Mouse (Mus musculus) lung, postnatal 0 days (tissue): ENCODE measurements around the gene Dot1l. TPM values are rescaled to one million over a fixed set of nuclear protein-coding genes. Genes with fewer than 3 reads are reported as not detected.

Source experiments
- ATAC-seq: fragments of 200-750 bp; cut with Nextera tagmentation; 2 replicates; pipeline ENCODE4 v1.8.0; 2017; ENCODE audit warnings: moderate library complexity
- DNase-seq: peaks from one replicate; pipeline ENCODE4 v3.0.0-alpha.2; 2016; ENCODE audit warnings: low spot score
- H3K27ac ChIP-seq: fragments of 300-500 bp; sonication (generic); 2 replicates; pipeline ENCODE4 v1.5.1; 2014; ENCODE audit warnings: antibody characterized with exemption, mild to moderate bottlenecking, low read length, mixed read lengths
- H3K27me3 ChIP-seq: fragments of 300-500 bp; sonication (generic); replicated peaks from 2 replicates; pipeline ENCODE4 v1.6.1; 2014; ENCODE audit warnings: low read length, mixed read lengths; ENCODE audit not compliant: insufficient read depth
- H3K36me3 ChIP-seq: fragments of 300-500 bp; sonication (generic); 2 replicates; pipeline ENCODE4 v1.6.1; 2014; ENCODE audit warnings: low read length, mixed read lengths; ENCODE audit not compliant: insufficient read depth
- H3K4me1 ChIP-seq: fragments of 300-500 bp; sonication (generic); 2 replicates; pipeline ENCODE4 v1.6.1; 2014; ENCODE audit warnings: antibody characterized with exemption, low read depth, low read length, mixed read lengths; ENCODE audit not compliant: insufficient read depth
- H3K4me2 ChIP-seq: fragments of 300-500 bp; sonication (generic); replicated peaks from 2 replicates; pipeline ENCODE4 v1.6.1; 2014; ENCODE audit warnings: low read depth, mild to moderate bottlenecking, low read length, moderate library complexity, mixed read lengths
- H3K4me3 ChIP-seq: fragments of 300-500 bp; sonication (generic); 2 replicates; pipeline ENCODE4 v1.5.1; 2014; ENCODE audit warnings: low read depth, low read length
- H3K9ac ChIP-seq: fragments of 300-500 bp; sonication (generic); replicated peaks from 2 replicates; pipeline ENCODE4 v1.6.1; 2014; ENCODE audit warnings: low read depth, mild to moderate bottlenecking
- H3K9me3 ChIP-seq: fragments of 300-500 bp; sonication (generic); 2 replicates; pipeline ENCODE4 v1.6.1; 2016; ENCODE audit warnings: low read length, mixed read lengths
- CTCF ChIP-seq: IDR thresholded peaks from 2 replicates; pipeline ENCODE4 v1.5.1; 2016; ENCODE audit warnings: antibody characterized with exemption, mild to moderate bottlenecking
- EP300 ChIP-seq: IDR thresholded peaks from 2 replicates; pipeline ENCODE4 v1.6.1; 2016; ENCODE audit warnings: antibody characterized with exemption, mild to moderate bottlenecking, control low read depth
- WGBS: fragments of 180-500 bp; shearing (Covaris S2); extraction: QIAGEN DNeasy Blood & Tissue Kit; methylation state at CpG from one replicate; pipeline ENCODE4 v1.1.7; 2014; 5-methylcytosine and 5-hydroxymethylcytosine counted together
- microRNA counts: library from miRNA; unstranded; fragments of <30 nt; microRNA quantifications from one replicate; lab custom pipeline; 2015
- microRNA-seq: library from miRNA; unstranded; fragments of <30 nt; microRNA quantifications from one replicate; pipeline ENCODE4, GENCODE M21; 2016
- polyA plus RNA-seq: library from polyadenylated mRNA; unstranded; fragments of >200 nt; fragmentation: Nextera tagmentation; extraction: Ambion mirVana; gene quantifications from 2 replicates; pipeline ENCODE4 v1.2.1, GENCODE M21; 2015

The Dot1l gene
- polyA plus RNA-seq, 1 experiment from 2014 or later: 7.4 TPM

- ATAC-seq (no peak), DNase-seq (no peak)
- no peaks in the 10 kb centered on the region for H3K36me3 ChIP-seq
- no peaks in the 10 kb centered on the region for H3K9me3 ChIP-seq
- WGBS: 55% methylated on average over 2 of the region's 2 CpGs
- no peak overlapping the region for H3K4me3 ChIP-seq
- H3K9ac ChIP-seq: no peak overlapping the region
- TF ChIP-seq EP300 (no peak), CTCF (no peak)
- H3K4me2 ChIP-seq: no peak overlapping the region
- no peaks in the 10 kb centered on the region for H3K4me1 ChIP-seq
- no peak overlapping the region for H3K27ac ChIP-seq
- peaks cover 26% of the 10 kb centered on the region for H3K27me3 ChIP-seq
Observed at GRCm38 (mm10) chr10:80838346-80838912, 83.4 kb downstream of the Dot1l start.

GRCm38 (mm10) chr10:80839848-80840247 lies 84.8 kb downstream of the Dot1l start:
- no peak for DNase-seq
- 57% methylated on average over 6 of the region's 6 CpGs for WGBS
- peaks cover 30% of the 10 kb centered on the region for H3K27me3 ChIP-seq

GRCm38 (mm10) chr10:80841685-80842084 lies 86.7 kb downstream of the Dot1l start:
- H3K36me3 ChIP-seq: no peaks in the 10 kb centered on the region
- no peak overlapping the region for H3K9ac ChIP-seq
- ATAC-seq (no peak), DNase-seq (no peak)
- 77% methylated on average over 2 of the region's 2 CpGs for WGBS
- no peak overlapping the region for H3K27ac ChIP-seq
- TF ChIP-seq CTCF (no peak), EP300 (no peak)
- no peak overlapping the region for H3K4me2 ChIP-seq
- no peaks in the 10 kb centered on the region for H3K9me3 ChIP-seq
- H3K27me3 ChIP-seq: peaks cover 18% of the 10 kb centered on the region
- no peaks in the 10 kb centered on the region for H3K4me1 ChIP-seq
- no peak overlapping the region for H3K4me3 ChIP-seq

More at GRCm38 (mm10) chr10:80839848-80840247, 84.8 kb downstream of the Dot1l start:
- Histone ChIP-seq H3K27ac (no peak overlapping the region), H3K9ac (no peak overlapping the region), H3K4me3 (no peak overlapping the region), H3K9me3 (no peaks in the 10 kb centered on the region), H3K4me2 (no peak overlapping the region), H3K36me3 (no peaks in the 10 kb centered on the region), H3K4me1 (no peaks in the 10 kb centered on the region)
- no peak for ATAC-seq
- no peak for TF ChIP-seq EP300
- no peak for TF ChIP-seq CTCF

GRCm38 (mm10) chr10:80842334-80842733 lies 87.3 kb downstream of the Dot1l start:
- Histone ChIP-seq H3K4me1 (no peaks in the 10 kb centered on the region), H3K9me3 (no peaks in the 10 kb centered on the region), H3K4me2 (no peak overlapping the region), H3K27ac (no peak overlapping the region), H3K4me3 (no peak overlapping the region), H3K9ac (no peak overlapping the region), H3K36me3 (no peaks in the 10 kb centered on the region), H3K27me3 (peaks cover 18% of the 10 kb centered on the region)
- WGBS: 84% methylated on average over 15 of the region's 15 CpGs
- no peak for ATAC-seq
- DNase-seq: no peak
- TF ChIP-seq CTCF (no peak), EP300 (no peak)

- DNase-seq (no peak), ATAC-seq (no peak)
- no peaks in the 10 kb centered on the region for H3K36me3 ChIP-seq
- H3K27me3 ChIP-seq: peaks cover 18% of the 10 kb centered on the region
- no peaks in the 10 kb centered on the region for H3K9me3 ChIP-seq
- H3K27ac ChIP-seq: no peak overlapping the region
- WGBS: 16% methylated on average over 16 of the region's 32 CpGs
- no peaks in the 10 kb centered on the region for H3K4me1 ChIP-seq
- no peak overlapping the region for H3K9ac ChIP-seq
- no peak for TF ChIP-seq CTCF
- TF ChIP-seq EP300: no peak
- peak overlapping the region; percentile 15; the same call in 1 of the 2 replicates for H3K4me3 ChIP-seq
- H3K4me2 ChIP-seq: peak overlapping the region; percentile 44
Observed at GRCm38 (mm10) chr10:80843087-80843930, 88.3 kb downstream of the Dot1l start.

GRCm38 (mm10) chr10:80843931-80844547 lies 89.0 kb downstream of the Dot1l start, which contains the start of gene Lingo3:
Gene Lingo3 (minus strand): TSS chr10:80844039.
- ATAC-seq: no peak
- H3K4me2 ChIP-seq: peak within 1 kb of the TSS; percentile 44
- no peaks in the 10 kb centered on the region for H3K9me3 ChIP-seq
- 10% methylated on average over 18 of the region's 51 CpGs for WGBS
- no peak within 1 kb of the TSS for H3K9ac ChIP-seq
- no peak for DNase-seq
- H3K4me3 ChIP-seq: peak within 1 kb of the TSS; percentile 15; the same call in 1 of the 2 replicates
- H3K36me3 ChIP-seq: no peaks in the 10 kb centered on the region
- no peak for TF ChIP-seq EP300
- TF ChIP-seq CTCF: no peak
- no peak within 1 kb of the TSS for H3K27ac ChIP-seq
- no peaks in the 10 kb centered on the region for H3K4me1 ChIP-seq
- peaks cover 18% of the 10 kb centered on the region for H3K27me3 ChIP-seq

MicroRNA genes within 50 kb of the gene (microRNA counts, 519-probe panel; counts per million panel counts)
- microRNA mmu-miR-1982 (lab: Ali Mortazavi, UCI): not detected

Small RNA genes lying within 50 kb of the gene (microRNA-seq; reads per million reads assigned to microRNA genes)
- gene Mir1982: 1.7 reads per million

Other genes starting within 250 kb of the Dot1l start
- 0.04 and 0.10 TPM in 2 replicates for gene Atp8b3, start 216.1 kb upstream of the Dot1l start, polyA plus RNA-seq
- gene Rexo1, start 193.6 kb upstream of the Dot1l start, polyA plus RNA-seq: 12.9 TPM in 2 replicates
- 7.1 and 7.2 TPM in 2 replicates for gene Klf16, start 177.9 kb upstream of the Dot1l start, polyA plus RNA-seq
- gene Abhd17a, start 164.9 kb upstream of the Dot1l start, polyA plus RNA-seq: 105 and 106 TPM in 2 replicates
- gene Scamp4, start 152.3 kb upstream of the Dot1l start, polyA plus RNA-seq: 56.9 and 59.3 TPM in 2 replicates
- 3.5 and 4.8 TPM in 2 replicates for gene Adat3, start 152.3 kb upstream of the Dot1l start, polyA plus RNA-seq
- 0.98 and 1.1 TPM in 2 replicates for gene Gm49322, start 149.2 kb upstream of the Dot1l start, polyA plus RNA-seq
- 97.7 and 111 TPM in 2 replicates for gene Csnk1g2, start 132.4 kb upstream of the Dot1l start, polyA plus RNA-seq
- gene Btbd2, start 98.1 kb upstream of the Dot1l start, polyA plus RNA-seq: 41.7 and 42.9 TPM in 2 replicates
- 92.2 and 103 TPM in 2 replicates for gene Mknk2, start 77.1 kb upstream of the Dot1l start, polyA plus RNA-seq
- gene Mob3a, start 53.2 kb upstream of the Dot1l start, polyA plus RNA-seq: 32.6 and 37.0 TPM in 2 replicates
- 28.7 and 28.8 TPM in 2 replicates for gene Izumo4, start 53.0 kb upstream of the Dot1l start, polyA plus RNA-seq
- gene Ap3d1, start 12.9 kb upstream of the Dot1l start, polyA plus RNA-seq: 49.3 and 58.2 TPM in 2 replicates
- gene Sf3a2, start 43.0 kb downstream of the Dot1l start, polyA plus RNA-seq: 27.0 and 29.4 TPM in 2 replicates
- gene Plekhj1, start 43.4 kb downstream of the Dot1l start, polyA plus RNA-seq: 59.9 and 69.1 TPM in 2 replicates
- 0.07 TPM in 1 of 2 replicates, not detected in the other for gene Amh, start 50.0 kb downstream of the Dot1l start, polyA plus RNA-seq
- 0.25 TPM in 1 of 2 replicates, not detected in the other for gene Jsrp1, start 58.3 kb downstream of the Dot1l start, polyA plus RNA-seq
- gene Oaz1, start 71.5 kb downstream of the Dot1l start, polyA plus RNA-seq: 1,344 and 1,416 TPM in 2 replicates
- not detected in 2 replicates for gene Lingo3, start 88.8 kb downstream of the Dot1l start, polyA plus RNA-seq
- gene Lsm7, start 100.0 kb downstream of the Dot1l start, polyA plus RNA-seq: 129 and 138 TPM in 2 replicates
- 26.5 and 26.8 TPM in 2 replicates for gene Sppl2b, start 100.1 kb downstream of the Dot1l start, polyA plus RNA-seq
- gene Tmprss9, start 116.6 kb downstream of the Dot1l start, polyA plus RNA-seq: 0.04 TPM in 1 of 2 replicates, not detected in the other
- 211 and 233 TPM in 2 replicates for gene Timm13, start 145.8 kb downstream of the Dot1l start, polyA plus RNA-seq
- gene Lmnb2, start 163.0 kb downstream of the Dot1l start, polyA plus RNA-seq: 6.9 and 7.3 TPM in 2 replicates
- 131 and 145 TPM in 2 replicates for gene Gadd45b, start 174.9 kb downstream of the Dot1l start, polyA plus RNA-seq